Mouse (Mus musculus) left cerebral cortex, adult 8-10 months (tissue): Measurements from ENCODE around the gene Zbtb11. TPM values are rescaled to one million over a fixed set of nuclear protein-coding genes. Genes with fewer than 3 reads are reported as not detected.
"Not testable (repeated sequence)": the region's sequence is repeated elsewhere in the genome, so short reads cannot be mapped to it uniquely, and the experiment has no call there.

Experiments
- DNase-seq, 2 experiments: peaks; one replicate each; pipeline ENCODE4 v3.0.0; 2022; ENCODE audit warnings: low spot score in 2 of 2
- total RNA-seq, 4 experiments: library from RNA; stranded (reverse); gene quantifications; 2 replicates each; pipeline ENCODE4 v1.2.4; 2022

The Zbtb11 gene
- total RNA-seq, 4 experiments from 2014 or later, result 44.1 to 46.6 (median 46.5) TPM

- peak; percentile 85 to 87 for DNase-seq
Observed at GRCm38 (mm10) chr16:56037138-56038010, 63.7 kb downstream of the Zbtb11 start, which contains the start of gene Trmt10c. Gene Trmt10c, minus strand, starts transcription at chr16:56037819.

GRCm38 (mm10) chr16:56038090-56038489 is 64.4 kb downstream of the Zbtb11 start:
- DNase-seq, result no peak

GRCm38 (mm10) chr16:56048038-56048437 is 74.4 kb downstream of the Zbtb11 start, which contains the start of gene Senp7:
Gene Senp7, plus strand, starts transcription at chr16:56048338.
- not testable (repeated sequence) for DNase-seq

DNA sequence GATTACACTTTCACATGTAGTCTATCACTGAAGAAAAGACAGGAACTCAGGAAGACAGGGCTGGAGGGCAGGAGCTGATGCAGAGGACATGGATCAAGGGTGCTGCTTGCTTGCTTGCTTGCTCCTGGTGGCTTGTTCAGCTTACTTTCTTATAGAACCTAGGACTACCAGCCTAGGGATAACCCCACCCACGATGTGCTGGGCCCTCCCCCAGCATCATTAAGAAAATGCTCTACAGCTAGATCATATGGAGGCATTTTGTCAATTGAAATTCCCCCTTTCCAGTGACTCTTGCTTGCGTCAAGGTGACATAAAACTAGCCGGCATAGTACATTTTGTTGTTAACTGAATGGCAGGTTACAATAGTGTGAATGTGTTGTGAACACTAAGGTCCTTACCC is 82.2 kb downstream of the Zbtb11 start:
- no peak for DNase-seq

DNA sequence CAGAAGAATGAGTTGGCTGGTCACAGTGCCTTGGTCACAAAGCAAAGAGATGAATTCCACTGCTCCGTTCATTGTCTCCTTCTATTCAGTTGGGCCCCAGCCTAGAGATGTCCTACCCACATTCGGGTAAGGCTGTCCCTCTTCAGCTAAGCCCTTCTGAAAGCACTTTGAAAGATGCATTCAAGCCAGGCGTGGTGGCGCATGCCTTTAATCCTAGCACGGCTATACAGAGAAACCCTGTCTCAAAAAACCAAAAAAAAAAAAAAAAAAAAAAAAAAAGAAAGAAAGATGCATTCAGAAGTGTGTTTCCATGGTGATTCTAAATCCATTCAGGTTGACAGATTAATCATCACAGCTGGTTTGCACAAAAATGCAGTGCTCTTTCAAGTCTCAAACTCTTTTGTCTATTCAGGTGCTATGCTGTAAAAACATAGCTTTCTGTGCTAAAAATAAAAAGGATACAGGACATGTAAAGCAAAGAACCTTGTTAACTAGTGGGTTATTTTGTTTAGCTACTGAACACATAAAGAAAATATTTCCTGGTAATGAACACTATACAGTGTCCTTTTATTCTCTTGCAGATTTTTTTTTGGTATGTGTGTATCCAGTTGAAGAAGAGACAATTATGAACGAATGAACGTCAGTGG is 83.4 kb downstream of the Zbtb11 start:
- no peak for DNase-seq

- DNase-seq, result no peak
Observed at GRCm38 (mm10) chr16:56058151-56058550, 84.5 kb downstream of the Zbtb11 start.

Other genes starting within 250 kb of the Zbtb11 start
- gene Nfkbiz, start 135.0 kb upstream of the Zbtb11 start, total RNA-seq, result 1 to 10 TPM; 3.3 to 4.8 (median 3.9) TPM
- 10 to 100 TPM; 11.3 to 13.0 (median 11.6) TPM for gene Nxpe3, start 78.6 kb upstream of the Zbtb11 start, total RNA-seq
- gene Cep97, start 39.0 kb upstream of the Zbtb11 start, total RNA-seq, result 10 to 100 TPM; 13.0 to 17.7 (median 15.0) TPM
- 100 to 1,000 TPM; 369 to 438 (median 401) TPM for gene Rpl24, start 7.6 kb upstream of the Zbtb11 start, total RNA-seq
- gene Pcnp, start 55.9 kb downstream of the Zbtb11 start, total RNA-seq, result 100 to 1,000 TPM; 173 to 198 (median 182) TPM
- gene Trmt10c, start 63.9 kb downstream of the Zbtb11 start, total RNA-seq, result 10 to 100 TPM in 1 of 4 experiments, 1 to 10 TPM in 3; 8.6 to 10.4 (median 9.1) TPM
- gene Senp7, start 74.5 kb downstream of the Zbtb11 start, total RNA-seq, result 10 to 100 TPM; 39.2 to 44.4 (median 42.8) TPM
- gene Impg2, start 230.4 kb downstream of the Zbtb11 start, total RNA-seq, result under 1 TPM; 0.41 to 0.68 (median 0.55) TPM